Mouse (Mus musculus) MEL (cell line): ENCODE results near the gene Golga3. TPM values are rescaled to one million over a fixed set of nuclear protein-coding genes. Genes with fewer than 3 reads are reported as not detected.
A peak's percentile ranks its signal among the peaks of the same experiment; 100 is the strongest.

Source experiments
- DNase-seq: peaks from one replicate; pipeline ENCODE4 v3.0.0; 2011; ENCODE audit warnings: low read depth, low spot score
- H3K27ac ChIP-seq: 2 replicates; pipeline ENCODE4 v1.5.1; 2012; ENCODE audit warnings: low read depth, mild to moderate bottlenecking, control low read depth, low read length, moderate library complexity; ENCODE audit not compliant: control insufficient read depth
- H3K27me3 ChIP-seq, 2 experiments: fragments of 150-350 bp in 1 of 2; sonication (generic) in 1 of 2; 2 replicates each; pipeline ENCODE4 v1.6.1; 2012; ENCODE audit warnings: low read length in 2 of 2, mild to moderate bottlenecking in 2 of 2, improper control_type of control experiment in 1 of 2, moderate library complexity in 1 of 2; ENCODE audit not compliant: insufficient read depth in 2 of 2, control insufficient read depth in 1 of 2
- H3K36me3 ChIP-seq, 2 experiments: 2 replicates each; pipeline ENCODE4 v1.6.1; 2012 to 2014; ENCODE audit warnings: low read length in 2 of 2, improper control_type of control experiment in 1 of 2, inconsistent platforms in 1 of 2, mild to moderate bottlenecking in 1 of 2; ENCODE audit not compliant: insufficient read depth in 2 of 2, control insufficient read depth in 1 of 2
- H3K4me1 ChIP-seq, 2 experiments: fragments of 150-350 bp in 1 of 2; sonication (generic) in 1 of 2; 2 replicates each; pipeline ENCODE4 v1.6.1; 2012; ENCODE audit warnings: low read length in 2 of 2, improper control_type of control experiment in 1 of 2, mild to moderate bottlenecking in 1 of 2; ENCODE audit not compliant: insufficient read depth in 2 of 2, control insufficient read depth in 1 of 2
- H3K4me3 ChIP-seq, 2 experiments: fragments of 150-350 bp in 1 of 2; sonication (generic) in 1 of 2; 2 replicates each; pipeline ENCODE4 v1.5.1; 2012; ENCODE audit warnings: low read depth in 2 of 2, low read length in 2 of 2, mild to moderate bottlenecking in 2 of 2, moderate library complexity in 2 of 2, control low read depth in 1 of 2, improper control_type of control experiment in 1 of 2; ENCODE audit not compliant: control insufficient read depth in 1 of 2, insufficient read depth in 1 of 2
- H3K79me2 ChIP-seq: 2 replicates; pipeline ENCODE4 v1.6.1; 2012; ENCODE audit warnings: mild to moderate bottlenecking, low read length, moderate library complexity; ENCODE audit not compliant: control insufficient read depth, poor library complexity, insufficient read depth
- H3K9ac ChIP-seq: 2 replicates; pipeline ENCODE4 v1.6.1; 2012; ENCODE audit warnings: low read depth, mild to moderate bottlenecking, control low read depth, low read length, moderate library complexity; ENCODE audit not compliant: control insufficient read depth, poor library complexity, severe bottlenecking
- H3K9me3 ChIP-seq: fragments of 150-350 bp; sonication (generic); replicated peaks from 2 replicates; pipeline ENCODE4 v1.6.1; 2012; ENCODE audit warnings: mild to moderate bottlenecking, low read length, improper control_type of control experiment, moderate library complexity; ENCODE audit not compliant: insufficient read depth
- CHD1 ChIP-seq: IDR thresholded peaks from 2 replicates; pipeline ENCODE4 v1.6.1; 2012; ENCODE audit warnings: low read depth, mild to moderate bottlenecking, inconsistent platforms, low read length, improper control_type of control experiment
- CHD2 ChIP-seq: IDR thresholded peaks from 2 replicates; pipeline ENCODE4 v1.6.1; 2011; ENCODE audit warnings: low read length, improper control_type of control experiment
- ELF1 ChIP-seq: IDR thresholded peaks from 2 replicates; pipeline ENCODE4 v1.6.1; 2014; ENCODE audit warnings: low read depth, mild to moderate bottlenecking, inconsistent platforms, low read length, improper control_type of control experiment, moderate library complexity
- EP300 ChIP-seq, 2 experiments: IDR thresholded peaks; 2 replicates each; pipeline ENCODE4 v1.6.1; 2011; ENCODE audit warnings: improper control_type of control experiment in 2 of 2, low read length in 2 of 2, low read depth in 1 of 2, mild to moderate bottlenecking in 1 of 2
- ETS1 ChIP-seq: IDR thresholded peaks from 2 replicates; pipeline ENCODE4 v1.6.1; 2012; ENCODE audit warnings: low read depth, mild to moderate bottlenecking, inconsistent platforms, low read length, improper control_type of control experiment, moderate library complexity
- GABPA ChIP-seq: IDR thresholded peaks from 2 replicates; pipeline ENCODE4 v1.6.1; 2012; ENCODE audit warnings: low read depth, mild to moderate bottlenecking, inconsistent platforms, low read length, improper control_type of control experiment, moderate library complexity
- GATA1 ChIP-seq: IDR thresholded peaks from 2 replicates; pipeline ENCODE4 v1.6.1; 2011; ENCODE audit warnings: low read depth, low read length, improper control_type of control experiment
- HCFC1 ChIP-seq: IDR thresholded peaks from 2 replicates; pipeline ENCODE4 v1.6.1; 2012; ENCODE audit warnings: low read depth, mild to moderate bottlenecking, inconsistent platforms, low read length, improper control_type of control experiment, moderate library complexity
- MAX ChIP-seq: IDR thresholded peaks from 2 replicates; pipeline ENCODE4 v1.6.1; 2011; ENCODE audit warnings: low read length, improper control_type of control experiment
- MAZ ChIP-seq: IDR thresholded peaks from 2 replicates; pipeline ENCODE4 v1.6.1; 2012; ENCODE audit warnings: low read depth, mild to moderate bottlenecking, inconsistent platforms, low read length, improper control_type of control experiment
- MXI1 ChIP-seq: IDR thresholded peaks from 2 replicates; pipeline ENCODE4 v1.6.1; 2011; ENCODE audit warnings: mild to moderate bottlenecking, low read depth, low read length, improper control_type of control experiment
- POLR2A ChIP-seq, 2 experiments: IDR thresholded peaks; 2 replicates each; pipeline ENCODE4 v1.6.1; 2011 to 2012; ENCODE audit warnings: low read length in 2 of 2, mild to moderate bottlenecking in 2 of 2, control low read depth in 1 of 2, improper control_type of control experiment in 1 of 2, low read depth in 1 of 2, moderate library complexity in 1 of 2; ENCODE audit not compliant: control insufficient read depth in 1 of 2, insufficient read depth in 1 of 2, poor library complexity in 1 of 2
- POLR2AphosphoS2 ChIP-seq: IDR thresholded peaks from 2 replicates; pipeline ENCODE4 v1.6.1; 2011; ENCODE audit warnings: low read length, improper control_type of control experiment
- POLR2AphosphoS5 ChIP-seq: IDR thresholded peaks from 2 replicates; pipeline ENCODE4 v1.6.1; 2012; ENCODE audit warnings: low read depth, borderline replicate concordance, mild to moderate bottlenecking, inconsistent platforms, low read length, moderate library complexity, mixed read lengths
- RAD21 ChIP-seq: IDR thresholded peaks from 2 replicates; pipeline ENCODE4 v1.6.1; 2011; ENCODE audit warnings: mild to moderate bottlenecking, low read depth, low read length, improper control_type of control experiment
- RCOR1 ChIP-seq: IDR thresholded peaks from 2 replicates; pipeline ENCODE4 v1.6.1; 2012; ENCODE audit warnings: low read depth, mild to moderate bottlenecking, inconsistent platforms, low read length, improper control_type of control experiment
- SIN3A ChIP-seq: IDR thresholded peaks from 2 replicates; pipeline ENCODE4 v1.6.1; 2012; ENCODE audit warnings: low read length, improper control_type of control experiment, inconsistent platforms
- TBP ChIP-seq: IDR thresholded peaks from 2 replicates; pipeline ENCODE4 v1.8.0; 2011; ENCODE audit warnings: low read depth, low read length, improper control_type of control experiment
- TCF12 ChIP-seq: IDR thresholded peaks from 2 replicates; pipeline ENCODE4 v1.6.1; 2014; ENCODE audit warnings: low read depth, mild to moderate bottlenecking, inconsistent platforms, low read length, improper control_type of control experiment, moderate library complexity
- UBTF ChIP-seq: IDR thresholded peaks from 2 replicates; pipeline ENCODE4 v1.6.1; 2012; ENCODE audit warnings: low read depth, mild to moderate bottlenecking, inconsistent platforms, low read length, improper control_type of control experiment, moderate library complexity, borderline replicate concordance; ENCODE audit not compliant: insufficient read depth
- USF1 ChIP-seq: IDR thresholded peaks from 2 replicates; pipeline ENCODE4 v1.6.1; 2014; ENCODE audit warnings: low read depth, mild to moderate bottlenecking, inconsistent platforms, low read length, improper control_type of control experiment, moderate library complexity
- USF2 ChIP-seq, 2 experiments: IDR thresholded peaks; 2 replicates each; pipeline ENCODE4 v1.6.1; 2011 to 2012; ENCODE audit warnings: improper control_type of control experiment in 2 of 2, low read length in 2 of 2, borderline replicate concordance in 1 of 2, inconsistent platforms in 1 of 2, low read depth in 1 of 2, mild to moderate bottlenecking in 1 of 2; ENCODE audit not compliant: insufficient read depth in 1 of 2
- ZC3H11A ChIP-seq: IDR thresholded peaks from 2 replicates; pipeline ENCODE4 v1.6.1; 2012; ENCODE audit warnings: low read depth, mild to moderate bottlenecking, inconsistent platforms, low read length, improper control_type of control experiment
- ZNF384 ChIP-seq: IDR thresholded peaks from 2 replicates; pipeline ENCODE4 v1.6.1; 2012; ENCODE audit warnings: low read depth, mild to moderate bottlenecking, inconsistent platforms, low read length, improper control_type of control experiment
- polyA plus RNA-seq, 2 experiments: library from polyadenylated mRNA; stranded (reverse) in 1 of 2; unstranded in 1 of 2; fragments of >175 nt in 1 of 2; fragments of >200 nt in 1 of 2; gene quantifications; 2 replicates each; pipeline versions ENCODE4 v1.2.1 to v1.2.4; 2012; ENCODE audit warnings: low replicate concordance in 2 of 2, low read depth in 1 of 2; ENCODE audit not compliant: insufficient read length in 2 of 2, insufficient read depth in 1 of 2, missing spikeins in 1 of 2
- total RNA-seq: library from RNA; depleted of rRNA; stranded (reverse); fragments of 300-350 nt; gene quantifications from 2 replicates; pipeline ENCODE4 v1.2.3, GENCODE M21; 2012

The Golga3 gene
- total and polyA plus RNA-seq, 3 experiments = 17.4 to 80.3 (median 21.7) TPM

DNA sequence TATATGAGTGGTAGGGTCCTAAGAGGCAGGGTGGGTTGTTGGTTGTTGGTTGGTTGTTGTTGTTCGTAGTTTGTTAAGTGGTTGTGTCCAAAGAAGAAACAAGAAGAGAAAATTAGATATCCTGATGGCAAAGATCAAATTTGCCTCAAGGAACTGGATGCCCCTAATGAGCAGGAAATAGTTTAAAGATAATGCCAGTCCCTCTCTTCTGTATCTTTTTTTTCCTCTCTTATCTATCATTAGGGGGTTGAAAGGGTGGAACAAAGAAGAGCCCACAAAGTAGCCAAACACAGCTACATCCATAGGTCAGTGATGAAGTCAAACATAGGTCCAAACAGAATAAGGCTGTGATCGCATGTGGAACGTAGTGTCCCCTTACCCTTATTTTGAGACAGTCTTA lies 37.2 kb upstream of the Golga3 start:
- Histone ChIP-seq H3K27me3 (no peaks in the 10 kb centered on the region), H3K9ac (no peak overlapping the region), H3K4me1 (peaks cover 38 to 51% of the 10 kb centered on the region in 2 experiments), H3K36me3 (peaks cover 15 to 54% of the 10 kb centered on the region in 2 experiments), H3K9me3 (no peaks in the 10 kb centered on the region), H3K79me2 (peaks cover 21% of the 10 kb centered on the region), H3K27ac (peak overlapping the region; percentile 54), H3K4me3 (no peak overlapping the region)
- no peak for DNase-seq
- TF ChIP-seq RAD21 = no peak
- peak; percentile 59 for TF ChIP-seq ETS1
- no peak for TF ChIP-seq USF1
- TF ChIP-seq POLR2AphosphoS5 = no peak
- TF ChIP-seq TCF12 = peak; percentile 43; the same call in 1 of the 2 replicates
- no peak for TF ChIP-seq MXI1
- no peak for TF ChIP-seq MAZ
- TF ChIP-seq ZNF384 = peak; percentile 45
- TF ChIP-seq POLR2AphosphoS2 = no peak; the same call in 1 of the 2 replicates
- TF ChIP-seq RCOR1 = peak; percentile 51; the same call in 1 of the 2 replicates
- TF ChIP-seq POLR2A (IDR thresholded peaks at IDR 0.05; ENCODE audit: control insufficient read depth in 1 of 2, insufficient read depth in 1 of 2, low read depth in 1 of 2, low read length in 2 of 2, poor library complexity in 1 of 2) = no peak
- TF ChIP-seq HCFC1 = no peak
- TF ChIP-seq CHD2 = no peak
- no peak for TF ChIP-seq ZC3H11A
- no peak for TF ChIP-seq CHD1
- no peak for TF ChIP-seq GABPA
- peak; percentile 76 for TF ChIP-seq GATA1
- no peak for TF ChIP-seq USF2 (IDR thresholded peaks at IDR 0.05; ENCODE audit: borderline replicate concordance in 1 of 2, insufficient read depth in 1 of 2, low read depth in 1 of 2, low read length in 2 of 2)
- TF ChIP-seq MAX = no peak
- TF ChIP-seq ELF1 = no peak
- TF ChIP-seq TBP = no peak
- peak; percentile 72 to 78 for TF ChIP-seq EP300 (IDR thresholded peaks at IDR 0.05; ENCODE audit: low read depth in 1 of 2, low read length in 2 of 2)
- peak; percentile 64 for TF ChIP-seq SIN3A
- no peak for TF ChIP-seq UBTF
